Mouse (Mus musculus) hindbrain, embryonic 12.5 days (tissue): Measurements from ENCODE around the gene Ube2k. TPM values are rescaled to one million over a fixed set of nuclear protein-coding genes. Genes with fewer than 3 reads are reported as not detected.

Experiments
- ATAC-seq: fragments of 200-750 bp; cut with Nextera tagmentation; 2 replicates; pipeline ENCODE4 v1.8.0; 2017; ENCODE audit warnings: moderate TSS enrichment; ENCODE audit not compliant: low FRiP score
- H3K27ac ChIP-seq: fragments of 300-500 bp; sonication (generic); 2 replicates; pipeline ENCODE4 v1.5.1; 2016; ENCODE audit warnings: mild to moderate bottlenecking
- H3K27me3 ChIP-seq: fragments of 300-500 bp; sonication (generic); 2 replicates; pipeline ENCODE4 v1.6.1; 2016; ENCODE audit warnings: mild to moderate bottlenecking
- H3K36me3 ChIP-seq: fragments of 300-500 bp; sonication (generic); 2 replicates; pipeline ENCODE4 v1.6.1; 2016; ENCODE audit warnings: mild to moderate bottlenecking
- H3K4me1 ChIP-seq: fragments of 300-500 bp; sonication (generic); 2 replicates; pipeline ENCODE4 v1.6.1; 2016
- H3K4me2 ChIP-seq: fragments of 300-500 bp; sonication (generic); replicated peaks from 2 replicates; pipeline ENCODE4 v1.6.1; 2016; ENCODE audit warnings: mild to moderate bottlenecking
- H3K4me3 ChIP-seq: fragments of 300-500 bp; sonication (generic); 2 replicates; pipeline ENCODE4 v1.5.1; 2016; ENCODE audit warnings: mild to moderate bottlenecking
- H3K9ac ChIP-seq: fragments of 300-500 bp; sonication (generic); 2 replicates; pipeline ENCODE4 v1.6.1; 2016; ENCODE audit warnings: mild to moderate bottlenecking, moderate library complexity
- H3K9me3 ChIP-seq: fragments of 300-500 bp; sonication (generic); replicated peaks from 2 replicates; pipeline ENCODE4 v1.6.1; 2016; ENCODE audit warnings: mild to moderate bottlenecking
- WGBS: fragments of 180-500 bp; shearing (Covaris S2); methylation state at CpG from one replicate; pipeline ENCODE4 v1.1.7; 2016; 5-methylcytosine and 5-hydroxymethylcytosine counted together
- polyA plus RNA-seq: library from polyadenylated mRNA; unstranded; fragments of >200 nt; fragmentation: Nextera tagmentation; extraction: Ambion mirVana; gene quantifications from 2 replicates; pipeline ENCODE4 v1.2.1, GENCODE M21; 2016

Gene Ube2k
- polyA plus RNA-seq, 1 experiment from 2014 or later, result 192 TPM

- Histone ChIP-seq H3K27ac (no peak overlapping the region), H3K27me3 (no peaks in the 10 kb centered on the region), H3K4me2 (no peak overlapping the region), H3K9ac (no peak overlapping the region), H3K4me3 (no peak overlapping the region), H3K9me3 (no peaks in the 10 kb centered on the region), H3K4me1 (no peaks in the 10 kb centered on the region), H3K36me3 (peaks cover 33% of the 10 kb centered on the region)
- WGBS, result 93% methylated on average over 7 of the region's 7 CpGs
- no peak for ATAC-seq
Observed at GRCm38 (mm10) chr5:65599681-65600080, 62.6 kb downstream of the Ube2k start.

- H3K27me3 ChIP-seq, result no peaks in the 10 kb centered on the region
- WGBS, result 100% methylated on average over 1 of the region's 1 CpGs
- H3K4me3 ChIP-seq, result no peak overlapping the region
- H3K36me3 ChIP-seq, result peaks cover 9% of the 10 kb centered on the region; the same call in 1 of the 2 replicates
- no peak overlapping the region for H3K4me2 ChIP-seq
- no peak for ATAC-seq
- no peaks in the 10 kb centered on the region for H3K9me3 ChIP-seq
- H3K4me1 ChIP-seq, result no peaks in the 10 kb centered on the region
- no peak overlapping the region for H3K27ac ChIP-seq
- no peak overlapping the region for H3K9ac ChIP-seq
Observed at GRCm38 (mm10) chr5:65606820-65607219, 69.8 kb downstream of the Ube2k start.

- no peaks in the 10 kb centered on the region for H3K27me3 ChIP-seq
- H3K9ac ChIP-seq, result no peak overlapping the region
- no peak overlapping the region for H3K4me2 ChIP-seq
- 85% methylated on average over 5 of the region's 5 CpGs for WGBS
- no peak overlapping the region for H3K27ac ChIP-seq
- H3K4me1 ChIP-seq, result no peaks in the 10 kb centered on the region
- H3K36me3 ChIP-seq, result peaks cover 17% of the 10 kb centered on the region; the same call in 1 of the 2 replicates
- no peak for ATAC-seq
- H3K4me3 ChIP-seq, result no peak overlapping the region
- H3K9me3 ChIP-seq, result no peaks in the 10 kb centered on the region
Observed at GRCm38 (mm10) chr5:65609769-65610168, 72.7 kb downstream of the Ube2k start.

- no peaks in the 10 kb centered on the region for H3K9me3 ChIP-seq
- ATAC-seq, result no peak
- 83% methylated on average over 4 of the region's 4 CpGs for WGBS
- H3K4me2 ChIP-seq, result no peak overlapping the region
- H3K36me3 ChIP-seq, result peaks cover 24% of the 10 kb centered on the region; the same call in 1 of the 2 replicates
- no peak overlapping the region for H3K9ac ChIP-seq
- H3K27ac ChIP-seq, result no peak overlapping the region
- H3K4me3 ChIP-seq, result no peak overlapping the region
- no peaks in the 10 kb centered on the region for H3K4me1 ChIP-seq
- H3K27me3 ChIP-seq, result no peaks in the 10 kb centered on the region
Observed at GRCm38 (mm10) chr5:65610541-65610940, 73.5 kb downstream of the Ube2k start.

GRCm38 (mm10) chr5:65613152-65613924 lies 76.3 kb downstream of the Ube2k start:
- Histone ChIP-seq H3K4me1 (no peaks in the 10 kb centered on the region), H3K36me3 (peaks cover 44% of the 10 kb centered on the region), H3K4me3 (no peak overlapping the region), H3K9me3 (no peaks in the 10 kb centered on the region), H3K27ac (no peak overlapping the region), H3K9ac (no peak overlapping the region), H3K27me3 (no peaks in the 10 kb centered on the region), H3K4me2 (no peak overlapping the region)
- ATAC-seq, result no peak
- 91% methylated on average over 9 of the region's 9 CpGs for WGBS

GRCm38 (mm10) chr5:65624340-65624739 lies 87.3 kb downstream of the Ube2k start:
- H3K27me3 ChIP-seq, result no peaks in the 10 kb centered on the region
- no peaks in the 10 kb centered on the region for H3K9me3 ChIP-seq
- no peak overlapping the region for H3K4me3 ChIP-seq
- ATAC-seq, result no peak
- no peak overlapping the region for H3K4me2 ChIP-seq
- H3K36me3 ChIP-seq, result peaks cover 35% of the 10 kb centered on the region
- H3K4me1 ChIP-seq, result no peaks in the 10 kb centered on the region
- no peak overlapping the region for H3K27ac ChIP-seq
- H3K9ac ChIP-seq, result no peak overlapping the region

- H3K27ac ChIP-seq, result no peak overlapping the region
- H3K36me3 ChIP-seq, result peaks cover 52% of the 10 kb centered on the region
Observed at GRCm38 (mm10) chr5:65638896-65639295, 101.9 kb downstream of the Ube2k start.

More at GRCm38 (mm10) chr5:65638896-65639295, 101.9 kb downstream of the Ube2k start:
- ATAC-seq, result no peak
- Histone ChIP-seq H3K9ac (no peak overlapping the region), H3K27me3 (no peaks in the 10 kb centered on the region), H3K4me1 (no peaks in the 10 kb centered on the region), H3K9me3 (no peaks in the 10 kb centered on the region), H3K4me3 (no peak overlapping the region), H3K4me2 (no peak overlapping the region)
- WGBS, result 100% methylated on average over 1 of the region's 1 CpGs

Other genes with a start within 250 kb of the Ube2k start
- 68.5 and 82.2 TPM in 2 replicates for gene Rfc1, start 201.6 kb upstream of the Ube2k start, polyA plus RNA-seq
- gene Klb, start 188.9 kb upstream of the Ube2k start, polyA plus RNA-seq, result not detected in 2 replicates
- 663 and 741 TPM in 2 replicates for gene Rpl9, start 145.8 kb upstream of the Ube2k start, polyA plus RNA-seq
- 58.3 and 60.2 TPM in 2 replicates for gene Lias, start 145.7 kb upstream of the Ube2k start, polyA plus RNA-seq
- 93.6 and 97.0 TPM in 2 replicates for gene Ugdh, start 101.3 kb upstream of the Ube2k start, polyA plus RNA-seq
- gene Gm43552, start 44.4 kb upstream of the Ube2k start, polyA plus RNA-seq, result not detected in 2 replicates
- gene Smim14, start within 50 bp of the Ube2k start, polyA plus RNA-seq, result 154 and 157 TPM in 2 replicates
- gene Pds5a, start 161.0 kb downstream of the Ube2k start, polyA plus RNA-seq, result 102 and 109 TPM in 2 replicates
- 37.4 and 41.6 TPM in 2 replicates for gene N4bp2, start 226.3 kb downstream of the Ube2k start, polyA plus RNA-seq